Mouse (Mus musculus) cerebral cortex, adult 2 months (tissue): Measurements from ENCODE around the gene Gsdme.

Source experiments
- WGBS: fragments of 180-500 bp; shearing (Covaris S2); methylation state at CpG from one replicate; pipeline ENCODE4 v1.1.7; 2018; 5-methylcytosine and 5-hydroxymethylcytosine counted together

Gsdme gene

DNA sequence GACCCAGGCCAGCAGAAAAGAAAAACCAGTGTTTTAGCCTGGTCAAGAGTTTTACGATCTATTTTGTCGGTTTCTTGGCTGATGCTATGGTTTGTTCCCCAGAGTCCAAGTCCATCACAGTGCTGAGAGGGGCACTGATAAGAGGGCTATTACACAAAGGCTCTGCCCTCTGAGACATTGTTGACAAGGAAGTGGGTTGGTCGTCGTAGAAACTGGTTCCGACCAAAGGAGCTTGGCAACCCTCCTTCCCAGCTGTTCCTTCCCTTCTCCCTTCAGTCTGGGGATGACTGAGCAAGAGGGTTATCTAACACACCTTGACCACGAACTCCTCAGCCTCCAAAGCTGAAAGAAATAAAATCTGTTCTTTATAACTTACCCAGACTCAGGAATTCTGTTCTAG lies at the start of gene Gsdme:
TSS of gene Gsdme (minus strand) at position 193 of the 400 bp plus-strand sequence.
- 80% methylated on average over 6 of the region's 6 CpGs for WGBS

DNA sequence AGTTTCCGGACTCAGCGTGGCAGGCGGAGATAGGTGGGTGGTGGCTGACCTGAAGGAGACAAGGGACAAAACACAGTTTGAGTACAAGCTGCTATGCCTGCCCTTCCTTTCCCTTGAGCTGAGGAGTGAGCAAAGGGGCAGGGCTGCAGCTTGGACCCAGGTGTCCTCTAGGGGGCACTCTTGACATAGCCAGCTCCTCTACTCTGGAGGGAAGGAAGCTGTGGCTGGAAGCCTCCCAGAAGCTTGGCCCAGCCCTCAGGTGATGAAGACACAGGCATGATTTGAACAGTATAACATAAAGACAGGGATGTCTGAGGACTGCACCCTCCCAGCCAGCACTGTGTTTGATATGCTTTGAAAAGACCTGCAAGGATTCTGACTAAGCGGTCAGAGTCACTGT lies 49.0 kb upstream of the Gsdme start:
- 44% methylated on average over 4 of the region's 4 CpGs for WGBS

DNA sequence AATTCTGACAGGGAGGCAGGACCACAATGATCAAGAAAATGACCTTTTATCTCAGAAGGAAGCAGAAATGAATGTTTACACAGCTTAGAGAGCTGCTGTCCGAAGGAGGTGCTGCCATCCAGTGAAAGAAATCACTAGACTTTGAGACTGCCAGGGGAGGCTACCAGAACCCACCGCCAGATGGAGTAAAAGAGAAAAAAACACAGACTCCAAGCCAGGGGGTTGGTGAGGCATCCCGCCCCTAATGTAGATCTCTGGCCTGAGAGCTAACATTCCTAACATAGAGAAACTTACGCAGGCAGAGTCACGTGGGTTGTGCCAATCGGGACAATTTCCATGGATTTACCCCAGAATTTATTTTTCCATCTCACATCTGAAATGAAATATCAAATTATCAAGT lies 45.4 kb upstream of the Gsdme start:
- WGBS: 27% methylated on average over 6 of the region's 6 CpGs

DNA sequence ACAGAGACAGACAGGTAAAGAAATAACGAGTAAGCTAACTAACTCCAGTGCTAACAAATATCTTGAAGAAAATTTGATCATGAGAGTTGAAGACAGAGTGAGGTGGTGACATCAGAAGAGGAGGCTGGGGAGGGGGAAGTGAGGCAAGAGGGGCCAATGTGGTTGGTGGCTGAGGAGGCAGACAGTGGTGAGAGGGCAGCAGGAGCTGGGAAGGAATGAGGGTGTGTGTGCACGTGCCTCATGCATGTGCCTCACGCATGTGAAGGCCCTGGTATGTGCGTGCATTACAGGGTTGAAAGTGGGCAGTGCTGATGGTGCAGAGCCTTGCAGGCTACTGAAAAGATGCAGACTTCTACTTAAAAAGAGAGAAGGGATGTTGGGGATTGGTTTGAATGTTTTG lies 43.0 kb upstream of the Gsdme start:
- WGBS: 68% methylated on average over 4 of the region's 4 CpGs

DNA sequence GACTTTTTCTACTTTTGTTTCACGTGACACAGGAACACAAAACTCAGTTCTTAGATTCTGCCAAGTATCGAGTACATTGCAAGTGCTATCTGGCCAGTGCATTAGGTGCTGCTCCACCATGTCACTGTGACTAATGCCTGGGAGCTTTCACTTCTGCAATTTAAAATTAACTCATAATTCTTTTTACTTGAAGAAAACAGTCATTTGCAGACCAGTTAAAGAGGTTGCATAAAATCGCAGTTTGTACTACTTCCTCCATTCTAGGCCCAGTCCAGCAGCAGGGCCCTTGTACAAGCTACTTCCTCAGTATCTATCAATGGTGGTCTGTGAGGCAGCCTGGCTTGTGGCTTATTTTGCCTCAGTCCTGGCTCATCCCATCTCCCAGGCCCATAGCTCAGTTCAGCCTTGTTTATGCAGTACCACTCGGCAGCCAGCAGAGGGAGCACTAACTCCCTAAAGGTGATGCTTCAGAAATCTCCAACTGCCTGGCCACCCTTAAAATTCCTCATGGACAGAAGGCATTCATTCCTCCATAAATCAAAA lies 41.4 kb upstream of the Gsdme start:
- 64% methylated on average over 4 of the region's 4 CpGs for WGBS

DNA sequence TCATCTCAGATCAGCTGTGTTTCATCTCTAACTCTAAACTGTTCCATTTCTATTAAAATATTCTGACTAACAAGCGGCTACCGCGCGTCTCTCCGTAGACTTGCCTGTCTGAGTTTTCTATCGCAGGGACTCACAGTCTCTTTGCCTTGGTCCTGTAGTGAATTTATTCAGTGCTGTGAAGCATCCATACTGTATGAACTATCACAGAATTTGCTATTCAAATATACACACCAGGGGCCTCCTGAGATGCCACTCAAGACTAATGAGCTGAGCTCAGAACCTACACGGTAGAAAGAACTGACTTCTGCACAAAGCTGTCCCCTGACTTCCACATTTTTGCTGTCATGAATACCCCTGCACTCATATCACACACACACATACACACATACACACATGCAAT lies 37.5 kb upstream of the Gsdme start:
- 66% methylated on average over 7 of the region's 7 CpGs for WGBS

DNA sequence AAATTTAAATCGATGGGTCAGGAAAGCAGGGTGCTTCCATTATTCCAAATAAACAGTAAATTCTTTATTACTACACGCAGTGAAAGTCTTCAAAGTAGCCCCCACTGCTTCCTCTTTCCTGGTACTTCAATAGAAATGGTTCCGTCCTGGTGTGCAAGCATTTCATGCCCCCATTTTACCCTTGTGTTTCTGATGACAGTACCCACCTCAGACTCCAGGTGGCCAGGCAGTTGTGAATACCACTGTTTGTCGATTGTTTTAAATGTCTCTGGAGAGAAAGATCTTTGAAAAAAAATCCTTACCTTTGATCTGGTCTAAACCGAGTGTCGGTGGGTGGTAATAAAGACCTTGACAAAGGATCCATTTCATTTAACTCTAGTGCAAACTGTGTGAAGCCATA lies 37.0 kb upstream of the Gsdme start:
- 56% methylated on average over 6 of the region's 6 CpGs for WGBS

DNA sequence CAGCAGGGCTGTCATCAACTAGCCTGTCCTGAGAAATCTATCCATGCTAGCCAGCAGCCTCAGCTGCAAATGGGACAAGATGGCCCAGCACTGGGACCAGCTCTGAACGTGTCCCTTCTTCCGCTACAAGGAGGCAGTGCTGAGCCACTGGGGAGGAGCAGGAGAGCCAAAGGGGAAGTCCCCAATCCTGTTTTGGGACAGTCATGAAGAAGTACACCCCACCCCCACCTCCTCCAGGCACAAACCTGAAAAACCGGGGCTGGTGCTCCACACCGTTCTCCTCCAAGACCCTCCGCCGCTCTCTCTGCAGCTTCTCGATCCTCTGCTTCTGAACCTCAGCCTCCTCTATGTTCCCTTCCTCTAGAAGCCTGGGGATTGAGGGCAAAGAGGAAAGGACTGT lies 35.4 kb upstream of the Gsdme start:
- 83% methylated on average over 7 of the region's 7 CpGs for WGBS

DNA sequence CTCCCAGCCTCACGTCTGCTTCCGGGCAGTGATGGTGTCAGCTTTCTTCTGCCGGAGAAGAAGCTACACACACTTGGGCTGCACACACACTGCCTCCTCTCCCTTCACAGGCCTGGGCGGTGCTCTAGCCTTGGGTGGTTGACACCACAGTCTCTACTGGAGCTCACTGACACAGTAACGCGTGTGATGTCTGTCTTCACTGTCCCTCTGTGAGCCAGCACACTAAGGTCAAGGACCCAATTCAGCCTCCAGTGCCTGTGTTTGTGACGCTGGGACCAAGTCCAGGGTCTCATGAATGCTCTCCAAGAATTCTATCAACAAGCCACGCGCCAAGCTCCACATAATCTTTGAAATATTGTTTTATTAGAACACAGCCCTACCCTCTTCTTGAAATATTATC lies 34.0 kb upstream of the Gsdme start:
- WGBS: 86% methylated on average over 9 of the region's 9 CpGs

DNA sequence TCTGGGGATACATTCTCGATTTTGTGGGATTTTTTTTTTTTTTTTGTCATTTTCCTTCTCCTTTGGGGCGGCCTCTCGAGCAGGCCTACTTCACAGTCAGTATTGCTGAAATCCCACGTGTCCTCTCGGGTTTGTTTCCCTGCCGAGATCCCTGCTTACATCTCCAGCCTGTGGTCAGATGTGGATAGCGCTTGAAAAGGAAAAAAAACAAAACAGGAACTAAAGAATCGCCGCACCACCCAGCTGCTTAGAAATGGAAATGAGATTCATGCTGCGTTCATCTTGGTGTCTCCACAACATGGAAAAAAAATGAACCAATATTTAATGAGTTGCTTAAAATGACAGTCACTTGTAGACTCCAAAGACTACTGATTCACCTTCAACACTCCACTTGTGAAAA lies 31.5 kb upstream of the Gsdme start:
- WGBS: 61% methylated on average over 10 of the region's 10 CpGs

DNA sequence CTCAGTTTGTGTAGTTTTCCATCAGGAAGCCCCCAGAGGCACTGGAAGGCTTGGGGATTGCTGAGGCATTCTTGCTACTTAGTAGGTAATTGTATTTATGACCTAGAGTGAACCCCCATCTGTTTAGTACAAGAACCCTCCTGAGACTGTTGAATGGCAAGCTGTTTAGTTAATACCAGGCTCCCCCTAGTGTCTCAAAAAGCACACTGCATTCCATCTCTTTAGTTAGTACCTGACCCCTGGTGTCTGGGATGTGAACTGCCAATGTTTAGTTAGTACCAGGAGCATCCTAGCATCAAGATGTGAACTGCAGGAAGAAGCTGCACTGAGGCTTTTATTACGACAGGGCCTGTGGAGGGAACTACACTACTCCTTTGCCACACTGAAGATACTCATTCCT lies 30.5 kb upstream of the Gsdme start:
- 36% methylated on average over 1 of the region's 1 CpGs for WGBS

DNA sequence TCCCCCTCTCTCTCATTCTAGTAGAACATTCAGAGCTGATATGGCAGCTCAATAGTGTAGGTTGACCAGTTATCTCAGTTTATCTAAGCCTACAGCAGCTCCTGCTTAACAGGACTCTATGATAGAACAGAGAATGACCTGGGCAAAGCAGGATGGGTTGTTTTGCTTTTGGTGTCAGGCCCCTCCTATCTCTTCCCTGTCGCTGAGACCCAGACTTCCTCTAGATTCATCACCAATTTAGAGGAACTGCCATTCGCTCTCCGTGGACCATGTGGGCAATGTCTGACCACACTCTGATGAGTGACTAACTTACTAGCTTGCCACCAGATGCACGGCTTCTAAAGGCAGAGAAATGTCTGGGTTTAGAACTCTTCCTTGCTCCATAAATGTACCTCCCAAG lies 28.0 kb upstream of the Gsdme start:
- WGBS: 80% methylated on average over 4 of the region's 4 CpGs

DNA sequence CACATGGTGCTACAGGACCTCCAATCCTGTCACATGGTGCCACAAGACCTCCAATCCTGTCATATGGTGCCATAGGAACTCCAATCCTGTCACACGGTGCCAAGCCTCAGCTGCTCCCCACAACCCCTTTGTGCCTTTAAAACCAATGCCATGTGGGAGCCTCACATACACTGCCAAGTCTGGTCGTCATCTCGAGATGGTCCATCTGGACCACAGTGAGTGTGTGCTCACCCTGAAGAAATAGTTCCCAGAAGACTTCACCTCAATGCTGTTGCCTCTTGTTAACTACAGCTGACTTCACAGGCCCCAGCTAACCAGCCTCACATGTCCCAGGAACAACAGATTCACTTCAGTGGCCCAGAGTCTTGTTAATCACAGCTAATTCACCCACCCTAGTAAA lies 23.2 kb upstream of the Gsdme start:
- WGBS: 70% methylated on average over 3 of the region's 3 CpGs

DNA sequence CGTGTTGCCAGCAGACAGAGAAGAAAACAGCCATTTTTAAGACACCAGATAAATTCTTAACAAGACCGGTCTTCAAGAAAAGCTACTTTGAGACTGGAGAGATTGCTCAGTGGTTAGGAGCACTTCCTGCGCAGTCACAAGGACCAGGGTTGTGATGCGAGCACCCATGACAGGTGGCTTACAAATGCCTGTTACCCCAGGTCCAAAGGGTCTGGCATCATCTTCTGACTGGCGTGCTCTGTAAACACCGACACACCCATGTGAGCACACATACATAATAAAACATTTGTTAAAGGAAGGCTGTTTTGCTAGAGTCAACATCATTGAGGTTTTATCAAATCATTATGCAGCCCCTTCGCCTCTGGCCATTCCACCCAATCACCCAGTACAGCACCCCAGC lies 16.0 kb upstream of the Gsdme start:
- 90% methylated on average over 7 of the region's 7 CpGs for WGBS

DNA sequence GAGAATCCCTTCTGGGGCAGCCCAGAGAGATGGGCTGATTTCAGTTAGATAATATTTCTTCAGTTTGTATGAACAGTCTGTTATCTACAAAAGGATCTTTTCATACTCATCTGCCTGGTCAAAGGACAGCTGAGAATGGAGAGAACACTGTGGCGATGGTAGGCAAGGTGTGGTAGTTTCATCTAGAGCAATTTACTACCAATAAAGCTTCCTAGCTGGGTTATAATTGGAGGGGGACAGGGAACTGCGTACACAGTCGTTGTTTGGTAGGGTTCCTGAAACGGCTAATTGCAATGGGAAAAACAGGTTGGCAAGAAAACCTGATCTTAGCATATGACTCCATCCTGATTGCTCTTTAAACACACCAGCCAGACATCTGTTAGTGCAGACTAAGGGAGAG lies 10.3 kb upstream of the Gsdme start:
- 78% methylated on average over 4 of the region's 4 CpGs for whole genome bisulfite sequencing

DNA sequence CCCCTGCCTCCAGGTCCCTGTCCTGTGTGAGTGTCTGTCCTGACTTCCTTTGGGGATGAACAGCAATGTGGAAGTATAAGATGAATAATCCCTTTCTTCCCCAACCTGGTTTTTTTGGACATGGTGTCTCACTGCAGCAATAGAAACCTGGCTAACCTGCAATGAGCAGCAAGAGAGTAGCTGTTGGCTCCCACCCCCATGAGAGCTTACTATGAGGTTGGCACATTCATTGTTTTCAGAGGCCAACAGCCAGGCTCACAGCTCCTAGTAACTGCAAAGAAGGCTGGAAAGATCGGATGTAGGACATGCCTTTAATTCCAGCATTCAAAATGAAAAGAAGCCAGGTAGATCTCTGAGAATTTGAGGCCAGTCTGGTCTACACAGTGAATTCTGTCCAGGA lies 9.8 kb upstream of the Gsdme start:
- WGBS: 49% methylated on average over 1 of the region's 1 CpGs

DNA sequence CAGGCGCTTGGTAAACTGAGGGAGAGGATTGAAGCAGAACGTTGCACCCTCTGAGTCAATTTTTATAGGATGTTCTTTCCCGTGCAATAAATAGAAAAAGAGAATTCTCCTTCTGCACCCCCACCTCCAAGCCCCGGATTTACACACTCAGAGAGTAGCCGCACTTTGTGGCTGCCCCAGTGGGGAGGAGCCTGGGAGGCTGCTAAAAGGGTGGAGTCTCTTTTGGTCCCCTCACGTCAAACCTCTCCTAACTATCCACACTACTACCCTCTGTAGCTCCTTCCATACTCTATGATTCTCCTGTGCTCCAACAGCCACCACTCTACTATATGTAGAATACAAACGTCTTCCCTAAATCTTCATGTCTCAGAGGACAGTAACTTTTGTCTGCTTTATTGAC lies 1.4 kb downstream of the Gsdme start:
- WGBS: 27% methylated on average over 7 of the region's 7 CpGs

DNA sequence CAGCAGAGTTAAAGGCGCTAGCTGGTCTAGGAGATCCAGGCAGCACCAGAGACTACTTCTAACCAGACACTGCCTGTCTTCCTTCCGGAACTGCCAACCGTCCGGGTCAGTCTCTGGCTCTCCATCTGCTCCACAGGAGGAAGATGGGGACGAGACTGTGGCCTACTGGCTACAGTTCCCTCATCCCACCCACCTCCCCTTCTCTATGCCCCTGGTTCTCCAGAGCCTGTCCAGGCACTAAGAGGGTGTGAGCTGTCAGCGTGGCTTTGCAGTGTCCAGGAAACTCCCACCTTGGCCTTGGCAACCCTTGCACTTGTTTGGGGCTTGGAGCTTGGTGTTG lies 1.8 kb downstream of the Gsdme start:
- 2% methylated on average over 6 of the region's 6 CpGs for WGBS

DNA sequence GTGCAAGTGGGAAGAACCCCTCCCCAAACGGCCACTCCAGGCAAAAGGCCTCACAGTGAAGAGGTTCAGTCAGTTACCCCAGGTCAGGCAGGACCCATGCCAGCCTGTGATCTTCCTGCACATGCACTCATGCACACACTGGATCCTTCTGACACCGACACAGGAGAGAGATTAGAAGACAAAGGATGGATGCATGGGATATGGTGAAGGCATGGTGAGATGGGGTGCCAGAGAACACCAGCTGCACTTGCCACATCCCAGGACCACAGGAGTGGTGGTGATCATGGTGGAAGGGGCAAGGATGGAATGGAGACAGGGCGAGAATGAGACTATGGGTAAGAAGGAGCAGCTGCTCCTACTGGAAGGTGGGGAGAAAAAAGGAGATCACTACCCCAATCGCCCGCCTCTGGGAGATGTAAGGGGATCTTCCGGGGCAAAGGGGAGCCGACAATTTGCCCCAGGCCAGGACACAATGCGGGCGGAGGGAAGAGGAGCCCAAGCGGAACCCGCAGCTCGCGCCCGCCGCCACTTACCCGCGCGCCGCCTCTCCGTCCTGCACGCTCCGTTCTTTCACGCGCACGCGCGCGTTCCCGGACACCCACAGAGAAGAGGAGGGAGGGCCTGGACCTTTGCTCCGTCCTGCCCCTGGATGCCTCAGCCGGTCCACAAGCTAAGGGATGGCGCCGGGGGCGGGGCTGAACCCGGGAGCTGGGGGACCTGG lies 2.3 kb downstream of the Gsdme start:
- under 1% methylated on average over 26 of the region's 35 CpGs for WGBS

DNA sequence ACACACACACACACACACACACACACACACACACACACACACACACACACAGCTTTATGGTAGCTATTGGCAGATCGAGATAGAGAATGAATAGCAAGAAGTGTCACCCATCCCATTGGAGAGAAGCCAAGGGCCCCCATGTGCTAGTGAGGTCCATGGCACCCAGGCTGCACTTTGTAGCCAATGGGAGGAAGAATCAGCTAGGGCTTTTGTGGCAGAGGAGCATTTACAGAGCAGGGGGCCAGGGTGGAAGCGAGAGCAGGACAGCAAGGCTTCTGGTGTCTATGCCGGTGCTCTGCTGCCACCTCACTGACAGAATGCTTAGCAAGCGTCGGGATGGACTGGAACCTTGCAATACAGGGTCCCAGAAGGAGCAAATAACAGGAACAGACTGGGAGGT lies 8.3 kb downstream of the Gsdme start:
- WGBS: 49% methylated on average over 5 of the region's 5 CpGs

DNA sequence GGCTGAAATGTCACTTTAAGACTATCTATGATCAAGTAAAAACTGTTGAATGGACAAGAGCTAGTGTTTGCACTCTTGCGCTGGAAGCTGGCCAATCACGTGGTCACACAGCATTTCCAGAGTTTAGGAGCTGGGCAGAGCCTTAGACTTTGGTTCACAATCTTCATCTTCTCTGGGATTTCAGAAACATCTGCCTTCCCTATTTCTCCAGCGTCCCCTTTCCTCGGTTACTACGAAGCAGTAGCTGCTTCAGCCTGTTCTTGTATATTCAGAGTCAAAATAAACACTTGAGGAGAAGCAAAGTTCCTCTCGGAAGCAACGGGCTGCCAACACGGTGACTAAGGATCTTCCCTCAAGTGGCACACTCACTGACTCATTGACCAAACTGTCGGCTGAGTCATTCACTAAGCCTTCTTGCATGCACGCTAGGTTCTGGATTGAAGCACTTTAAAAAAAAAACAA lies 8.9 kb downstream of the Gsdme start:
- WGBS: 14% methylated on average over 10 of the region's 10 CpGs

DNA sequence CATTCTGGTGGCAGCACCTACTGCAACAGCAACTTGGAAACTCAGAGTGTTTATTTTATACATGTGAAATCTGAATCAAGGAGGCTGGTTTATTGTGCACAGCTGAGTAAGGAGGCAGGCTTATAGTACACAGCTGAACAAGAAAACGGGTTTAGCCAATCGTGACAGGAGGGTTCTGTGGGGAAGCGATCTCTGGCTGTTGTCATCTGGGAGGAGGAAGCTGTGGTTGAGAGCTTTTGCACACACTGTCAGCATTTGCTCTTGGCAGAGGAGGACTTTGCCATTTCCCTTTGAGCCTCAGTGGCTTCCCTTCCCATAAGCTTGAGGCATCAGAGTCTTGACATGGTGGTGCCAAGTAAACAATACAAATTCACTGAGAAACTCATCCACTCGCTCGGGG lies 11.0 kb downstream of the Gsdme start:
- WGBS: 67% methylated on average over 5 of the region's 5 CpGs

DNA sequence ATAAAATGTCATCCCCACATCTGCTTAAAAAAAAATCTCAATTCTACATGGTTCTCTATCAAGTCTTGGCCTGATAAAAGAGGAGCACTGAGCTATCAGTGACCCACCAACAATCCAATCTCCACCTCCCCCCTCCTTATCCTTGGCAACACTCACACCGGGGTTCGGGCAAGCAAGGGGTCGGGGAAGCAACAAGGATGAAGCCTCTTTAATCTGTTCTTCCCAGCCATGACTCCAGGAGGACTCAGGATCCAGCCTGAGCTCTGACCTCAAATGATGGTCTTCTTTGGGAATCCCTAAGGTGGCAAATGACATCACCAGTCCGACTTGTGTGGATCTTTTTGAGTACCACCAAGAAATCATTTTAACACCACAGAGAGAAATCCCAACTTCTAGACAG lies 15.9 kb downstream of the Gsdme start:
- 92% methylated on average over 4 of the region's 4 CpGs for WGBS

DNA sequence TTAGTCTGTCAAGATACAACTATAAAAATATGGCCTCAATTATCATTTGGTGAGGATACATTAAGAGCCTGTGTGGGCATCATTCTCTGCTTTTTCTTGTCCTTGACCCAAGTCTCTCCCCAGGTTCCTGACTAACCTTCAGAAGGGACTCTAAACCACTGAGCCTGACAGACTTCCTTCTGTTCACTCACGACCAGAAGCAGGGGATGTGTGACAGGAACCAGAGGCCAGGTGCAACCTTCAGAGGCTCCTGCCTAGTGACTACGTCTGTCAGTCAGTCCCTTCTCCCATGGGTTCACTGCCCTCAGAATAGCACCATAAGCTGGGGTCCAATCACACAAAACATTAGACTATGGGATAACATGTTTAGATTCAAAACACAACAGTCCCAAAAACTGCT lies 16.3 kb downstream of the Gsdme start:
- WGBS: 83% methylated on average over 2 of the region's 2 CpGs
